Mouse (Mus musculus): ENCODE results near the gene Sec24d.

DNA sequence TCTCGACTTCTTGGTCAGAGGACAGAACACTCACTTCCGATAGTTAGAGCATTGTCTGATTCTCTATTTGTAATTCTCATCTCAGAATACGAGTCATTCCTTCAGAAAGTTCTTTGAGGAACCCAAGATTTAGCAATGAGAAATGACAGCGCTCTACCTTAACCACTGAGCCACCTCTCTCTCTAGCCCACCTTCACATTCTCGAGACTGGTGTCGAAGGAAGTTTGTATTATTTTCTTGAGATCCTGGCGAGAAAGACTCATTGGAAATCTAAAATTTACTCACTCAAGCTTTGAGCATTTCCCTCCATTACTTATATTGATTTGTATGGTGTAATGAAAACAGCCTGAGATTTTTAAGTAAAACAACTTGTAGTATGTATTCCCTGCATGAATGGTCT, 117.2 kb downstream of the Sec24d start:
- TF ChIP-seq POLR2A (IDR thresholded peaks at IDR 0.05; ENCODE audit: extremely low read depth, insufficient read depth, low read length) = no peak
- TF ChIP-seq CTCF (IDR thresholded peaks at IDR 0.05; ENCODE audit: low read depth, low read length) = no peak

Measured in liver, adult 2 months (tissue).